Mouse (Mus musculus): ENCODE measurements at regions not wholly inside any gene's neighbourhood (a gene's known extent, or its start where the extent isn't known, plus 50 kb on each side); places are given as distances from the start of the nearest gene placed in this dataset.

GRCm38 (mm10) chr14:79890280-79890679, 93.6 kb upstream of the Olfm4 start:
- Histone ChIP-seq H3K4me3 (no peak overlapping the region), H3K9ac (ENCODE audit: low read depth, low read length) (no peak overlapping the region), H3K27ac (no peak overlapping the region), H3K27me3 (ENCODE audit: control insufficient read depth, insufficient read depth, low read length) (no peaks in the 10 kb centered on the region), H3K36me3 (ENCODE audit: control insufficient read depth, insufficient read depth, low read length) (no peaks in the 10 kb centered on the region), H3K4me1 (ENCODE audit: control insufficient read depth, insufficient read depth, low read length) (no peaks in the 10 kb centered on the region), H3K79me2 (replicated peaks; ENCODE audit: control insufficient read depth, insufficient read depth, low read length) (no peaks in the 10 kb centered on the region)
- WGBS = 71% methylated on average over 4 of the region's 4 CpGs
- no peak for TF ChIP-seq POLR2A (IDR thresholded peaks at IDR 0.05; ENCODE audit: insufficient read depth, low read depth, low read length)
- TF ChIP-seq CTCF (IDR thresholded peaks at IDR 0.05) = no peak
- no peak for TF ChIP-seq EP300 (IDR thresholded peaks at IDR 0.05; ENCODE audit: insufficient read depth, low read depth, low read length)
- intact Hi-C loops (cut with DNase I) = no loop called here
- DNase-seq = no peak

DNA sequence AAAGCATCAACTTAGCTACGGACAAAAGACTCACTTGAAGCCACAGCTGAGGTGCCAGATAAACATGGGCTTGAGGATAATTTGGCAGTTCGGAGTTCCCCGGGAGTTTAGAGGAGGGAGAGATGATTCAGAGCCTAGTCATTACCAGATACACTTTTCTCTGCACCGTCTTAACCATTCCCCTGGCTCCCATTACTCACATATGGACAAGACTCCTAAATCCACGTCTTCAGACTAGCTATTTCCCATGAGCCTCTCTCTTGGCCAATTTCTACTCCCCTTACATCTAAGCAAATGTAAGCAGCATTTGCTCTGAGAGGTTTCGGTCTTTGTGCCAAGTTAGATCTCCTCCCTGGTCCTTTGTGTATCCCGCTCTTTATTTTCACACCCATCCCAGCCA, 100.4 kb upstream of the Olfm4 start:
- no peak overlapping the region for H3K27ac ChIP-seq
- intact Hi-C loops (cut with DNase I) = no loop called here
- 71% methylated on average over 7 of the region's 7 CpGs for WGBS

GRCm38 (mm10) chr14:79881726-79882125, 102.2 kb upstream of the Olfm4 start:
- Histone ChIP-seq H3K27ac (no peak overlapping the region), H3K79me2 (replicated peaks; ENCODE audit: control insufficient read depth, insufficient read depth, low read length) (no peaks in the 10 kb centered on the region), H3K27me3 (ENCODE audit: control insufficient read depth, insufficient read depth, low read length) (no peaks in the 10 kb centered on the region), H3K4me3 (no peak overlapping the region), H3K36me3 (ENCODE audit: control insufficient read depth, insufficient read depth, low read length) (no peaks in the 10 kb centered on the region), H3K4me1 (ENCODE audit: control insufficient read depth, insufficient read depth, low read length) (no peaks in the 10 kb centered on the region), H3K9ac (ENCODE audit: low read depth, low read length) (no peak overlapping the region)
- intact Hi-C loops (cut with DNase I) = no loop called here
- TF ChIP-seq CTCF (IDR thresholded peaks at IDR 0.05) = no peak
- TF ChIP-seq POLR2A (IDR thresholded peaks at IDR 0.05; ENCODE audit: insufficient read depth, low read depth, low read length) = no peak
- TF ChIP-seq EP300 (IDR thresholded peaks at IDR 0.05; ENCODE audit: insufficient read depth, low read depth, low read length) = no peak
- 77% methylated on average over 9 of the region's 9 CpGs for WGBS
- DNase-seq = no peak

More for the DNA sequence above, 100.4 kb upstream of the Olfm4 start:
- no peak for TF ChIP-seq EP300 (IDR thresholded peaks at IDR 0.05; ENCODE audit: insufficient read depth, low read depth, low read length)
- TF ChIP-seq CTCF (IDR thresholded peaks at IDR 0.05) = no peak
- TF ChIP-seq POLR2A (IDR thresholded peaks at IDR 0.05; ENCODE audit: insufficient read depth, low read depth, low read length) = no peak
- H3K79me2 ChIP-seq (replicated peaks; ENCODE audit: control insufficient read depth, insufficient read depth, low read length) = no peaks in the 10 kb centered on the region
- H3K4me1 ChIP-seq (ENCODE audit: control insufficient read depth, insufficient read depth, low read length) = no peaks in the 10 kb centered on the region
- H3K27me3 ChIP-seq (ENCODE audit: control insufficient read depth, insufficient read depth, low read length) = no peaks in the 10 kb centered on the region
- no peak for DNase-seq
- no peak overlapping the region for H3K9ac ChIP-seq (ENCODE audit: low read depth, low read length)
- no peak overlapping the region for H3K4me3 ChIP-seq
- no peaks in the 10 kb centered on the region for H3K36me3 ChIP-seq (ENCODE audit: control insufficient read depth, insufficient read depth, low read length)

GRCm38 (mm10) chr14:79880065-79880755, 103.7 kb upstream of the Olfm4 start:
- Histone ChIP-seq H3K27me3 (ENCODE audit: control insufficient read depth, insufficient read depth, low read length) (no peaks in the 10 kb centered on the region), H3K4me1 (ENCODE audit: control insufficient read depth, insufficient read depth, low read length) (no peaks in the 10 kb centered on the region), H3K36me3 (ENCODE audit: control insufficient read depth, insufficient read depth, low read length) (no peaks in the 10 kb centered on the region), H3K79me2 (replicated peaks; ENCODE audit: control insufficient read depth, insufficient read depth, low read length) (no peaks in the 10 kb centered on the region), H3K9ac (ENCODE audit: low read depth, low read length) (no peak overlapping the region), H3K4me3 (no peak overlapping the region), H3K27ac (no peak overlapping the region)
- no peak for DNase-seq
- intact Hi-C loops (cut with DNase I) = no loop called here
- 61% methylated on average over 5 of the region's 5 CpGs for WGBS
- TF ChIP-seq CTCF (IDR thresholded peaks at IDR 0.05) = no peak
- TF ChIP-seq EP300 (IDR thresholded peaks at IDR 0.05; ENCODE audit: insufficient read depth, low read depth, low read length) = no peak
- TF ChIP-seq POLR2A (IDR thresholded peaks at IDR 0.05; ENCODE audit: insufficient read depth, low read depth, low read length) = no peak

GRCm38 (mm10) chr14:79879333-79880035, 104.4 kb upstream of the Olfm4 start:
- 78% methylated on average over 11 of the region's 11 CpGs for WGBS

DNA sequence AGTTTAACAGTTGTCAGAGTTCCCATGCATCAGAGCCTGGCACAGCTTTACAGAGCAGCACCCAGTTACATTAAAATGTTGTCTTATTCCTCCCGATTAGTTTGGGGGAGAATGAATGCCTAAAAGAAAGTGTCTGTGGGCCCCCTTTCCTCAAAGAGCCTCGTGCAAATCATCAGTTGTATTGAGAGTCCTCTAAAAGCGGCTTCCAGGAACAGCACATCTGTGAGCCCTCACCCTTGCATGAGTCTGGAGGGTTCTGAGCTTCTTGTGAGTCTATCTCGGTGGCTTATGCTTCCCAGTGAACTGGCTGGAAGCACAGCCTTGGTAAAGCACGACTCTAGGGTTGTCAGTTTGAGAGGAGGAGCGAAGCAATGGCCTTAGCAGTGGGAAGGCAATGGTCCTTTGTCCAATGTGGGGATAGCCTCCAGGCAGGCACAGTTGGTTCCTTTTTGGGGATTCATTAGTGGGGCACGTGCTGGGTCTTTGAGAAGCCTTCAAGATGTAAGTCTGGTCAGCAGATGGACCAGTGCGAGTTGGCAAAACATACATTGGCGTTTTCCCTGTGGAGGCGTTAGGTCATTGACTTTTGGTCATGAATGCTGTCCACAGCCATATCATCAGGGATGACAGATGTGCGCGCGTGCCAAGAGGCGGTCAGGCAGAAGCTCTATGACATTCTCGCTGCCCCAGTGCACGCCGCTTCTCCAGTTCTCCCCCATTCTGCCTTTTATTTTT, 105.4 kb upstream of the Olfm4 start:
- Histone ChIP-seq H3K4me3 (no peak overlapping the region), H3K27me3 (ENCODE audit: control insufficient read depth, insufficient read depth, low read length) (no peaks in the 10 kb centered on the region), H3K36me3 (ENCODE audit: control insufficient read depth, insufficient read depth, low read length) (no peaks in the 10 kb centered on the region), H3K79me2 (replicated peaks; ENCODE audit: control insufficient read depth, insufficient read depth, low read length) (no peaks in the 10 kb centered on the region), H3K9ac (ENCODE audit: low read depth, low read length) (no peak overlapping the region), H3K27ac (no peak overlapping the region), H3K4me1 (ENCODE audit: control insufficient read depth, insufficient read depth, low read length) (no peaks in the 10 kb centered on the region)
- TF ChIP-seq CTCF (IDR thresholded peaks at IDR 0.05) = no peak
- TF ChIP-seq EP300 (IDR thresholded peaks at IDR 0.05; ENCODE audit: insufficient read depth, low read depth, low read length) = no peak
- TF ChIP-seq POLR2A (IDR thresholded peaks at IDR 0.05; ENCODE audit: insufficient read depth, low read depth, low read length) = no peak
- DNase-seq = no peak
- WGBS = 83% methylated on average over 17 of the region's 17 CpGs
- intact Hi-C loops (cut with DNase I) = no loop called here

More at GRCm38 (mm10) chr14:79879333-79880035, 104.4 kb upstream of the Olfm4 start:
- no peak overlapping the region for H3K9ac ChIP-seq (ENCODE audit: low read depth, low read length)
- no peaks in the 10 kb centered on the region for H3K79me2 ChIP-seq (replicated peaks; ENCODE audit: control insufficient read depth, insufficient read depth, low read length)
- H3K27me3 ChIP-seq (ENCODE audit: control insufficient read depth, insufficient read depth, low read length) = no peaks in the 10 kb centered on the region
- H3K4me3 ChIP-seq = no peak overlapping the region
- H3K4me1 ChIP-seq (ENCODE audit: control insufficient read depth, insufficient read depth, low read length) = no peaks in the 10 kb centered on the region
- TF ChIP-seq EP300 (IDR thresholded peaks at IDR 0.05; ENCODE audit: insufficient read depth, low read depth, low read length) = no peak
- no peak for DNase-seq
- intact Hi-C loops (cut with DNase I) = no loop called here
- H3K27ac ChIP-seq = no peak overlapping the region
- H3K36me3 ChIP-seq (ENCODE audit: control insufficient read depth, insufficient read depth, low read length) = no peaks in the 10 kb centered on the region
